ENCODE assay signal across 19 mouse cellular contexts in the genomic region with DNA sequence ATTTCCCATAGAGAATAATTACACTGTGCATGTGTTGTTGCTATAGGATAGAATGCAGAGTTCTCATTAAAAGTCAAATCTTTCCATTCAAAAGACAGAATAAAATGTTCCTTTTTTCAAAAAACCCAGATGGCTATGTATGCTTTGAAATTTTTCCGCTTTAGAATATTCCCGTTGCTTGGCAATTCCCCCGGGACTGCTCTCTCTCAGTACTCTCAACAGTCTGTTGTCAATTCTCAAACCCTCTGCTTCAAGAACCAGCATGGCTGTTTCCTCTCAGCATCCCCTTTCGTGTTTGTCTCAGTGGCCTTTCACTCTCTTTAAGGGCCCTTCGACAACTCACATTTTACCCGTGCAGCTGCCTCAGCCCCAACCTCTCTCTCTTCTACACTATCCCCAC.
DNase-seq lines count a peak whose midpoint lies in the region; ATAC-seq and TF ChIP-seq lines count a peak whose summit lies in the region.
"Had no signal": no experiment of that assay in that cellular context is flagged by ENCODE, and none has a peak within 500 bp of the region (broad histone marks: within the 10 kb centered on the region; RNA-seq: fewer than 3 reads in every experiment).

No protein-coding gene starts in this region.

- no peak overlapping the region for H3K9ac ChIP-seq in forebrain, embryonic 16.5 days (replicated peaks; ENCODE audit: low read depth, low read length)
- H3K9ac ChIP-seq in liver, embryonic 11.5 days (ENCODE audit: low read depth, low read length), result no peak overlapping the region
- H3K9ac ChIP-seq: heart, embryonic 12.5 days; hindbrain, embryonic 15.5 days; limb, embryonic 12.5 days; liver, embryonic 14.5 days had no signal

- peaks cover 5% of the 10 kb centered on the region; the same call in 1 of the 2 replicates for H3K4me1 ChIP-seq in forebrain, embryonic 16.5 days (replicated peaks; ENCODE audit: control insufficient read depth, insufficient read depth, low read length)
- H3K4me1 ChIP-seq in forebrain, embryonic 10.5 days, result peaks cover 4% of the 10 kb centered on the region; the same call in 1 of the 2 replicates
- no peaks in the 10 kb centered on the region for H3K4me1 ChIP-seq in kidney, adult 2 months (ENCODE audit: control insufficient read depth, insufficient read depth, low read length)
- H3K4me1 ChIP-seq in liver, embryonic 11.5 days (replicated peaks; ENCODE audit: control insufficient read depth, insufficient read depth, low read length), result no peaks in the 10 kb centered on the region
- H3K4me1 ChIP-seq: heart, embryonic 12.5 days; hindbrain, embryonic 15.5 days; limb, embryonic 12.5 days had no signal

- TF ChIP-seq POLR2A in kidney, adult 2 months (IDR thresholded peaks at IDR 0.05; ENCODE audit: low read depth, low read length), result no peak

- ATAC-seq in forebrain, embryonic 16.5 days, result peak; percentile 69
- ATAC-seq in liver, embryonic 11.5 days (replicated peaks; ENCODE audit: low FRiP score), result no peak
- ATAC-seq: intestine, embryonic 16.5 days; lung, postnatal 0 days; midbrain, embryonic 16.5 days had no signal

- H3K27ac ChIP-seq in forebrain, embryonic 16.5 days (ENCODE audit: low read length), result peak overlapping the region; percentile 37
- no peak overlapping the region for H3K27ac ChIP-seq in forebrain, embryonic 10.5 days
- H3K27ac ChIP-seq in kidney, adult 2 months (ENCODE audit: insufficient read depth, low read depth, low read length), result no peak overlapping the region
- H3K27ac ChIP-seq in liver, embryonic 11.5 days (ENCODE audit: low read depth, low read length), result no peak overlapping the region
- H3K27ac ChIP-seq: hindbrain, embryonic 15.5 days; limb, embryonic 12.5 days; liver, embryonic 14.5 days had no signal

- no peak overlapping the region for H3K4me2 ChIP-seq in forebrain, embryonic 16.5 days (ENCODE audit: low read length)
- H3K4me2 ChIP-seq in liver, embryonic 11.5 days, result no peak overlapping the region
- H3K4me2 ChIP-seq: heart, embryonic 12.5 days; hindbrain, embryonic 15.5 days; limb, embryonic 12.5 days had no signal

- no peak for DNase-seq in forebrain, embryonic 10.5 days (ENCODE audit: extremely low spot score, low spot score)
- peak; percentile 60 to 74 for DNase-seq in right cerebral cortex, postnatal 10 days (ENCODE audit: low spot score in 2 of 2)
- no peak for DNase-seq in right cerebral cortex, postnatal 14 days
- peak; percentile 32 to 55 for DNase-seq in layer of hippocampus, adult 8-10 months (ENCODE audit: low spot score in 2 of 2)
- DNase-seq in retina, embryonic 14.5 days (ENCODE audit: low spot score), result no peak
- DNase-seq in kidney, adult 2 months, result no peak
- no peak for DNase-seq in liver, embryonic 11.5 days (ENCODE audit: low spot score)
- DNase-seq: adrenal gland, postnatal 10 days; cerebellum, adult 8-10 months; heart, postnatal 36 days; thymus, postnatal 4 days had no signal

- no peaks in the 10 kb centered on the region for H3K27me3 ChIP-seq in forebrain, embryonic 16.5 days (replicated peaks; ENCODE audit: control insufficient read depth, insufficient read depth, low read length)
- H3K27me3 ChIP-seq in forebrain, embryonic 10.5 days (ENCODE audit: poor library complexity, severe bottlenecking), result no peaks in the 10 kb centered on the region
- no peaks in the 10 kb centered on the region for H3K27me3 ChIP-seq in kidney, adult 2 months (replicated peaks; ENCODE audit: control insufficient read depth, insufficient read depth, low read length)
- H3K27me3 ChIP-seq in liver, embryonic 11.5 days (replicated peaks; ENCODE audit: control insufficient read depth, insufficient read depth, low read length), result no peaks in the 10 kb centered on the region
- H3K27me3 ChIP-seq: heart, embryonic 12.5 days; hindbrain, embryonic 15.5 days; limb, embryonic 12.5 days had no signal

- no peak for TF ChIP-seq CTCF in kidney, adult 2 months (conservative IDR thresholded peaks at IDR 0.05; ENCODE audit: insufficient read depth, insufficient read length, low read depth, low read length)

- H3K4me3 ChIP-seq in forebrain, embryonic 16.5 days (replicated peaks; ENCODE audit: low read length), result no peak overlapping the region
- no peak overlapping the region for H3K4me3 ChIP-seq in forebrain, embryonic 10.5 days
- H3K4me3 ChIP-seq in kidney, adult 2 months (ENCODE audit: insufficient read depth, low read depth, low read length), result no peak overlapping the region
- no peak overlapping the region for H3K4me3 ChIP-seq in liver, embryonic 11.5 days (ENCODE audit: low read depth, low read length)
- H3K4me3 ChIP-seq: heart, embryonic 12.5 days; hindbrain, embryonic 15.5 days; limb, embryonic 12.5 days had no signal

- H3K9me3 ChIP-seq in forebrain, embryonic 16.5 days (ENCODE audit: control insufficient read depth, low read length), result no peaks in the 10 kb centered on the region
- no peaks in the 10 kb centered on the region for H3K9me3 ChIP-seq in forebrain, embryonic 10.5 days
- no peaks in the 10 kb centered on the region for H3K9me3 ChIP-seq in liver, embryonic 11.5 days (ENCODE audit: control insufficient read depth, low read length)
- H3K9me3 ChIP-seq: heart, embryonic 12.5 days; hindbrain, embryonic 15.5 days; limb, embryonic 12.5 days had no signal

- WGBS in forebrain, embryonic 16.5 days, result 64% methylated on average over 6 of the region's 6 CpGs
- WGBS in forebrain, embryonic 10.5 days, result 89% methylated on average over 6 of the region's 6 CpGs
- WGBS in kidney, adult 2 months, result 83% methylated on average over 6 of the region's 6 CpGs
- WGBS in liver, embryonic 11.5 days, result 84% methylated on average over 6 of the region's 6 CpGs

- no peaks in the 10 kb centered on the region for H3K36me3 ChIP-seq in forebrain, embryonic 16.5 days (ENCODE audit: control insufficient read depth, insufficient read depth)
- H3K36me3 ChIP-seq in forebrain, embryonic 10.5 days (replicated peaks), result no peaks in the 10 kb centered on the region
- no peaks in the 10 kb centered on the region for H3K36me3 ChIP-seq in kidney, adult 2 months (ENCODE audit: control insufficient read depth, insufficient read depth, low read length)
- no peaks in the 10 kb centered on the region for H3K36me3 ChIP-seq in liver, embryonic 11.5 days (ENCODE audit: control insufficient read depth, insufficient read depth, low read length)
- H3K36me3 ChIP-seq: heart, embryonic 12.5 days; hindbrain, embryonic 15.5 days; limb, embryonic 12.5 days had no signal

Comparison
In these comparisons a context has a peak if more than half of its experiments do, and no peak if none do; other contexts are left out.
1. DNase-seq: peak in right cerebral cortex, postnatal 10 days (2 of 2) and layer of hippocampus, adult 8-10 months (2 of 2); none in forebrain, embryonic 10.5 days (single experiment), right cerebral cortex, postnatal 14 days (single experiment), retina, embryonic 14.5 days (single experiment), kidney, adult 2 months (single experiment) and liver, embryonic 11.5 days (single experiment).